Mouse (Mus musculus) ovary, adult 10 weeks (tissue): ENCODE data around the gene Gm9767. TPM values are rescaled to one million over a fixed set of nuclear protein-coding genes. Genes with fewer than 3 reads are reported as not detected.

ENCODE experiments used
- polyA plus RNA-seq: library from polyadenylated mRNA; stranded (reverse); fragments of 350-450 nt; fragmentation: Illumina TruSeq; extraction: RNeasy Lipid Tissue Mini Kit (QIAGEN cat#74804); gene quantifications from one replicate; pipeline ENCODE4 v1.2.3, GENCODE M21; 2014

The Gm9767 gene
- polyA plus RNA-seq = not detected

GRCm38 (mm10) chr10:26077671-26078481 is at the start of gene Gm9767:
TSS of gene Gm9767 (plus strand) at chr10:26078255.

GRCm38 (mm10) chr10:26078521-26079142 is 577 bp downstream of the Gm9767 start, which contains the start of gene Tmem200a:
TSS of gene Tmem200a (minus strand) at chr10:26079052.

Other genes with a start within 250 kb of the Gm9767 start
- gene Tmem200a, start 797 bp downstream of the Gm9767 start, polyA plus RNA-seq = 26.4 TPM
- gene Samd3, start 151.5 kb downstream of the Gm9767 start, polyA plus RNA-seq = 0.57 TPM